Mouse (Mus musculus) cerebellum, adult 2 months (tissue): ENCODE results near the gene Cmc1. TPM values are rescaled to one million over a fixed set of nuclear protein-coding genes. Genes with fewer than 3 reads are reported as not detected.
A peak's percentile ranks its signal among the peaks of the same experiment; 100 is the strongest.

Source experiments
- DNase-seq, 2 experiments: peaks; one replicate each; pipeline ENCODE4 v3.0.0; 2021
- H3K27ac ChIP-seq: fragments of 200-500 bp; 2 replicates; pipeline ENCODE4 v1.5.1; 2012; ENCODE audit warnings: low read length, control low read depth, inconsistent platforms; ENCODE audit not compliant: insufficient read depth
- H3K27me3 ChIP-seq: fragments of 200-500 bp; 2 replicates; pipeline ENCODE4 v1.6.1; 2012; ENCODE audit warnings: inconsistent platforms, mild to moderate bottlenecking, low read length, moderate library complexity; ENCODE audit not compliant: control insufficient read depth, insufficient read depth
- H3K4me1 ChIP-seq: fragments of 200-500 bp; 2 replicates; pipeline ENCODE4 v1.6.1; 2011; ENCODE audit warnings: low read length; ENCODE audit not compliant: control insufficient read depth, insufficient read depth
- H3K4me3 ChIP-seq: fragments of 200-500 bp; replicated peaks from 2 replicates; pipeline ENCODE3; 2011; ENCODE audit warnings: mild to moderate bottlenecking, low read depth, low read length, control low read depth; ENCODE audit not compliant: insufficient read depth
- CTCF ChIP-seq: fragments of 200-500 bp; IDR thresholded peaks from 2 replicates; pipeline ENCODE4 v1.5.1; 2011; ENCODE audit warnings: low read depth, mild to moderate bottlenecking, control low read depth, low read length, moderate library complexity, borderline replicate concordance; ENCODE audit not compliant: insufficient read depth
- POLR2A ChIP-seq: fragments of 200-500 bp; IDR thresholded peaks from 2 replicates; pipeline ENCODE4 v1.6.1; 2011; ENCODE audit warnings: low read length, control low read depth, borderline replicate concordance; ENCODE audit not compliant: insufficient read depth
- WGBS: fragments of 180-500 bp; shearing (Covaris S2); methylation state at CpG from one replicate; pipeline ENCODE4 v1.1.7; 2018; 5-methylcytosine and 5-hydroxymethylcytosine counted together
- polyA plus RNA-seq: library from polyadenylated mRNA; depleted of rRNA; stranded (reverse); fragments of >200 nt; gene quantifications from 2 replicates; pipeline ENCODE4 v1.2.3, GENCODE M21; 2012

Gene Cmc1
- polyA plus RNA-seq, 1 experiment, result 22.4 TPM

GRCm38 (mm10) chr9:118109697-118110359 is 40.1 kb downstream of the Cmc1 start:
- 88% methylated on average over 7 of the region's 7 CpGs for whole genome bisulfite sequencing
- Histone ChIP-seq H3K4me3 (no peak overlapping the region), H3K27ac (no peak overlapping the region), H3K27me3 (no peaks in the 10 kb centered on the region), H3K4me1 (peaks cover 4% of the 10 kb centered on the region; the same call in 1 of the 2 replicates)
- DNase-seq, result no peak
- TF ChIP-seq CTCF, result no peak
- no peak for TF ChIP-seq POLR2A

GRCm38 (mm10) chr9:118108527-118109011 is 41.4 kb downstream of the Cmc1 start:
- peak in 1 of 2 experiments; percentile 53 for DNase-seq

GRCm38 (mm10) chr9:118101802-118102201 is 48.2 kb downstream of the Cmc1 start:
- Histone ChIP-seq H3K27ac (no peak overlapping the region), H3K4me1 (peaks cover 4% of the 10 kb centered on the region), H3K27me3 (no peaks in the 10 kb centered on the region), H3K4me3 (no peak overlapping the region)
- no peak for DNase-seq
- TF ChIP-seq CTCF (no peak), POLR2A (no peak)
- WGBS, result 94% methylated on average over 2 of the region's 2 CpGs

More at GRCm38 (mm10) chr9:118108527-118109011, 41.4 kb downstream of the Cmc1 start:
- Histone ChIP-seq H3K4me3 (no peak overlapping the region), H3K27me3 (no peaks in the 10 kb centered on the region), H3K4me1 (peaks cover 4% of the 10 kb centered on the region; the same call in 1 of the 2 replicates), H3K27ac (no peak overlapping the region; the same call in 1 of the 2 replicates)
- WGBS, result 16% methylated on average over 4 of the region's 4 CpGs
- TF ChIP-seq CTCF (no peak), POLR2A (no peak)

- Histone ChIP-seq H3K4me3 (no peak overlapping the region), H3K4me1 (peaks cover 9% of the 10 kb centered on the region), H3K27me3 (no peaks in the 10 kb centered on the region), H3K27ac (no peak overlapping the region)
- WGBS, result 95% methylated on average over 2 of the region's 2 CpGs
- TF ChIP-seq POLR2A (no peak), CTCF (no peak)
- no peak for DNase-seq
These were observed 49.5 kb downstream of the Cmc1 start for GRCm38 (mm10) chr9:118100484-118100883.

GRCm38 (mm10) chr9:118099395-118099794 is 50.6 kb downstream of the Cmc1 start:
- peak in 1 of 2 experiments; percentile 66 for DNase-seq
- TF ChIP-seq POLR2A, result no peak
- TF ChIP-seq CTCF, result no peak; the same call in 1 of the 2 replicates
- no peak overlapping the region for H3K27ac ChIP-seq
- H3K27me3 ChIP-seq, result no peaks in the 10 kb centered on the region
- WGBS, result 15% methylated on average over 4 of the region's 4 CpGs
- peaks cover 10% of the 10 kb centered on the region for H3K4me1 ChIP-seq
- no peak overlapping the region for H3K4me3 ChIP-seq

- TF ChIP-seq CTCF (no peak), POLR2A (no peak)
- Histone ChIP-seq H3K27me3 (no peaks in the 10 kb centered on the region), H3K4me3 (no peak overlapping the region), H3K27ac (no peak overlapping the region), H3K4me1 (no peaks in the 10 kb centered on the region)
- WGBS, result 72% methylated on average over 4 of the region's 4 CpGs
- no peak for DNase-seq
These were observed 66.1 kb downstream of the Cmc1 start for GRCm38 (mm10) chr9:118083834-118084233.

GRCm38 (mm10) chr9:118082575-118083431 is 67.2 kb downstream of the Cmc1 start:
- 42% methylated on average over 22 of the region's 22 CpGs for WGBS
- TF ChIP-seq POLR2A, result no peak
- no peak for TF ChIP-seq CTCF
- DNase-seq, result no peak
- H3K27ac ChIP-seq, result no peak overlapping the region
- no peaks in the 10 kb centered on the region for H3K4me1 ChIP-seq
- no peak overlapping the region for H3K4me3 ChIP-seq
- H3K27me3 ChIP-seq, result no peaks in the 10 kb centered on the region
